Mouse (Mus musculus): ENCODE results near the gene Mthfd1l. TPM values are rescaled to one million over a fixed set of nuclear protein-coding genes. Genes with fewer than 3 reads are reported as not detected.
A peak's percentile ranks its signal among the peaks of the same experiment; 100 is the strongest.
"Not testable (repeated sequence)": the region's sequence is repeated elsewhere in the genome, so short reads cannot be mapped to it uniquely, and the experiment has no call there.

Gene Mthfd1l
- polyA plus RNA-seq, 1 experiment = 5.8 TPM

DNA sequence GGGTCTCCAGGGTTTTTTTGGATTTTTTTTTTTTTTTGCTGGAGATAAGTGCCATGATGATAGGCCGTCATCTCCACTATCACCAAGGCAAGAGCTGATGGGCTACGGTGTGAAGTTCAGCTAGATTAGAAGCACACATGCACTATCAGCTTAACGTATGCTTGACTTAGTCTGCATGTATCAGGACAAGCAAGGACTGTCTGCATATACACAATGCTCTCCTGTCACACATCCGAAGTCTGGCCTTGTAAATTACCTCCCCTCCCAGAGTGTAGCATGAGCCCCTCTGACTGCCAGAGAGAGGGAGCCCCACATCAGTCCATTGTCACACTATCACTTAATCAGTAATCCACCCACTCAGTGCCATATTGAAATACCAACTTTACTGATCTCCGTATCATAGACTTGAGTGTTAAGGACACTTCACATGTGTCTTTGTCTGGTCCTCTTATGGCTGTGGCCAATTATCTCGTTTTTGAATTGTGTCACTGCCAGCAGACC, 99.0 kb downstream of the Mthfd1l start:
- H3K4me3 ChIP-seq (ENCODE audit: extremely low read depth, insufficient read depth, insufficient read length) = no peak overlapping the region
- H3K4me1 ChIP-seq (ENCODE audit: control insufficient read depth, insufficient read depth, insufficient read length) = no peaks in the 10 kb centered on the region
- no peak overlapping the region for H3K27ac ChIP-seq (ENCODE audit: insufficient read depth, low read length)
- DNase-seq (ENCODE audit: low read depth in 1 of 2, low spot score in 2 of 2) = no peak
- WGBS = 95% methylated on average over 6 of the region's 6 CpGs
- no peaks in the 10 kb centered on the region; the same call in 1 of the 2 replicates for H3K36me3 ChIP-seq (ENCODE audit: control insufficient read depth, insufficient read depth, low read length)
- H3K27me3 ChIP-seq (ENCODE audit: control insufficient read depth, insufficient read depth, low read length) = no peaks in the 10 kb centered on the region
- TF ChIP-seq POLR2A (IDR thresholded peaks at IDR 0.05; ENCODE audit: low read depth, low read length) (no peak), CTCF (IDR thresholded peaks at IDR 0.05; ENCODE audit: extremely low read depth, insufficient read depth, insufficient read length, insufficient replicate concordance) (no peak)

DNA sequence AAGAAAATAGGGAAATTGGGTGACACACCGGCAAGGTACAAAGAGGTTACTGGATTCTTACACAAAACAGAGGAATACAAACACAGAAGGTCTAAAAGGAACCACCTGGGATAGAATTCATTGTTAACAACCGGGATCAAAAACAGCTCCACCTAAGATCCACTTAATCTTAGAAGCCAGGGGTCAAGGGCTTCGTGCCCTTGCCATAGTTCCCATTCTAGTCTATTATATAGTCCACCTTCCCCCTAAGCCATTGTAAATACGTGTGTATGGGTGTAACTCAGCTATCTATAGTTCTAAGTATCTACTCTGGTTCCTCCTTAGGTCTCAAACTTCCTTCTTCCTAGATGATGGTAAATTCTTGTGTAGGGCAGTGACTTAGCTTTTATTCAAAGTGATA, 99.6 kb downstream of the Mthfd1l start:
- H3K4me1 ChIP-seq (ENCODE audit: control insufficient read depth, insufficient read depth, insufficient read length); DNase-seq (ENCODE audit: low read depth in 1 of 2, low spot score in 2 of 2); H3K4me3 ChIP-seq (ENCODE audit: extremely low read depth, insufficient read depth, insufficient read length); H3K27me3 ChIP-seq (ENCODE audit: control insufficient read depth, insufficient read depth, low read length); H3K27ac ChIP-seq (ENCODE audit: insufficient read depth, low read length); H3K36me3 ChIP-seq (ENCODE audit: control insufficient read depth, insufficient read depth, low read length): not testable (repeated sequence)
- WGBS = 79% methylated on average over 4 of the region's 4 CpGs

DNA sequence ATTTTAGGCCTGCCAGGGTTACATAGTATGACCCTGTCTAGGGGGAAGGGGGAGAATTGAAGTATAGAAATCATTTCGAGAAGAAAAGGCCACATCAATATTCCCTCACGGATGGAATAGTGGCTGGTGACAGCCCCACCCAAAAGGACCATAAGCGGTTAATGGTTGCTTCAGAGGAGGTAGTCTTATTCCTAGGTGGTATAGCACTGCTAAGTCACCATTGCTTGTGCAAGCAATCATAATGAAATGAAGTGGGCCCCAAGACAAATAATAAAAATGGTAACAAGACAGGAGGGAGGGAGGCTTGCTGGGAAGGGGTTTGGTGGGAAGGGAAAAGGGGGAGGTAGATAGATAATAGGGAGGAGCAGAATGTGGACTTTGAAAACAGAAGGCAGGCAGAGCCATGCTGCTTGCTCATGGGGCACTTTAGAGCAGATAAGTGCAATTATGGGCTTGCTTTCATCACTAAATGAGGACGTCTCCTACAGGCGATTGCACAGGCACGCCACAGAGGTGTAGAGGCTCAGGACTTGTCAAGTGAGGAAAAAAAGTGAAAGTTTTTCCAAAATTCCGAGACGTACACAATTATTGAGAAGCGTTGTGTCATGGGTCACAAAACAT, 105.4 kb downstream of the Mthfd1l start:
- Histone ChIP-seq H3K27me3 (ENCODE audit: control insufficient read depth, insufficient read depth, low read length) (no peaks in the 10 kb centered on the region), H3K27ac (ENCODE audit: insufficient read depth, low read length) (no peak overlapping the region), H3K4me3 (ENCODE audit: extremely low read depth, insufficient read depth, insufficient read length) (no peak overlapping the region), H3K4me1 (ENCODE audit: control insufficient read depth, insufficient read depth, insufficient read length) (peaks cover 11% of the 10 kb centered on the region; the same call in 1 of the 2 replicates), H3K36me3 (ENCODE audit: control insufficient read depth, insufficient read depth, low read length) (no peaks in the 10 kb centered on the region)
- WGBS = 94% methylated on average over 9 of the region's 9 CpGs
- DNase-seq (ENCODE audit: low read depth in 1 of 2, low spot score in 2 of 2) = no peak
- TF ChIP-seq CTCF (IDR thresholded peaks at IDR 0.05; ENCODE audit: extremely low read depth, insufficient read depth, insufficient read length, insufficient replicate concordance) = no peak
- no peak for TF ChIP-seq POLR2A (IDR thresholded peaks at IDR 0.05; ENCODE audit: low read depth, low read length)

DNA sequence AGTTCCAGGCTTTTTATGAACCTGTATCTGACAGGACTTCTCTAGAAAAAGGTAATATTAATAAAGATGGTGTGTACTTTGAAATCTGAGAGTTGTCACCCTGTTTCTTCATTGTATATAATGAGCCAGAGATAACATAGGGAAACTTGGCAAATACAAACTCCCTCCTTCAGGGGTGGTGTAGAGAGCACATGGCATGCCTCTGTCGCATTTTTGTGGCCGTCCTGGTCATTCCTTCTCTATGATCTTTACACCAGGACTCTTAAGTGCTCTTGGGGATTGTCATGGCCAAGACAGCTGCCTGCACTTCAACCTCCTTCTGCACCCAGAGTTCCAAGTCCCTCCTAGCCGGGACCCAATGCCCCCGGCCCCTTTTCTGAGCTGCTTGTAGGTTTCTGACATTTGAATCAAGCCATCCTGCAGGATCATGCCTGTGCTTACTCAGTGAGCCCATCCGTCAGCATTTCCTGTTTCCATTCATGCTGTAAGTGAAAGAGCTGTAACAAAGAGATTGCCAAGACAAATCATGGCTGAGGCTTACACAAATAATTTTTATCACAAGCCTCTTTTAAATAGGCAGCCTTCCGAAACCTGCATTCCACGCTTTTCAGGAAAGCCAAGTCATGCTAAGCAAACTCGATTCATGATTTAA, 106.2 kb downstream of the Mthfd1l start:
- no peak overlapping the region for H3K27ac ChIP-seq (ENCODE audit: insufficient read depth, low read length)
- TF ChIP-seq CTCF (IDR thresholded peaks at IDR 0.05; ENCODE audit: extremely low read depth, insufficient read depth, insufficient read length, insufficient replicate concordance) = no peak
- TF ChIP-seq POLR2A (IDR thresholded peaks at IDR 0.05; ENCODE audit: low read depth, low read length) = no peak
- no peaks in the 10 kb centered on the region for H3K27me3 ChIP-seq (ENCODE audit: control insufficient read depth, insufficient read depth, low read length)
- H3K4me1 ChIP-seq (ENCODE audit: control insufficient read depth, insufficient read depth, insufficient read length) = peaks cover 11% of the 10 kb centered on the region; the same call in 1 of the 2 replicates
- H3K4me3 ChIP-seq (ENCODE audit: extremely low read depth, insufficient read depth, insufficient read length) = no peak overlapping the region
- DNase-seq (ENCODE audit: low read depth in 1 of 2, low spot score in 2 of 2) = no peak
- no peaks in the 10 kb centered on the region for H3K36me3 ChIP-seq (ENCODE audit: control insufficient read depth, insufficient read depth, low read length)
- WGBS = 48% methylated on average over 8 of the region's 8 CpGs

DNA sequence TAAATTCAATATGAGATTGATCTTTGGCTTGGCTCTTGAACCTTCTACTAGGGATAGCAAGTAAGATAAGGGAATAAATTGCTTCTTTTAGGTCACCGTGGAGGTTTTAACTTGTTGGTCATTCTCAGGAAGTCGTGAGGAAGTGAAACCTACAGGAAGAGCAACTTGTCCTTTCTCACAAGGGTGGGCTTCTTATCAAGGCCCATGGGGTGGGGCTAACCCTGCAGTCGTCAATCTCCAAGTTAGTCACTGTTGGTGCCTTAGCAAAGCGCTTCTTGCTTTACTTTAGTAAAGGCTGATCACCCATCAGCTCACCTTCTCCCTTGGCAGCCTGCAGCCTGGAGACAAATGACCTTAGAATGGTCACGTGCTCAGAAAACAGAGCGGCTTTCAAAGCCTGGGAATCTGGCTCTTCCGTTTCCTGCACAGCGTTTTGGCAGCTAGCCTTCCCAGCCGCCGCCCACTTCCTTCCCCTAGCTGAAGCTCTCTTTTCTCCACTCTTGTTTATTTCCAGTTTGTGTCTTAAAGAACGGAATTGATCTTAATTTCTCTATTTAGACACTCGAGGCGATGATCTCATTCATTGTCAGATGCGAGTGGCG, 106.8 kb downstream of the Mthfd1l start:
- TF ChIP-seq POLR2A (IDR thresholded peaks at IDR 0.05; ENCODE audit: low read depth, low read length) = no peak
- no peak for TF ChIP-seq CTCF (IDR thresholded peaks at IDR 0.05; ENCODE audit: extremely low read depth, insufficient read depth, insufficient read length, insufficient replicate concordance)
- peak in 1 of 2 experiments; percentile 33 for DNase-seq (ENCODE audit: low read depth in 1 of 2, low spot score in 2 of 2)
- WGBS = 7% methylated on average over 15 of the region's 15 CpGs
- Histone ChIP-seq H3K27ac (ENCODE audit: insufficient read depth, low read length) (peak overlapping the region; percentile 44; the same call in 1 of the 2 replicates), H3K36me3 (ENCODE audit: control insufficient read depth, insufficient read depth, low read length) (no peaks in the 10 kb centered on the region; the same call in 1 of the 2 replicates), H3K4me1 (ENCODE audit: control insufficient read depth, insufficient read depth, insufficient read length) (peaks cover 11% of the 10 kb centered on the region; the same call in 1 of the 2 replicates), H3K4me3 (ENCODE audit: extremely low read depth, insufficient read depth, insufficient read length) (peak overlapping the region; percentile 29; the same call in 1 of the 2 replicates), H3K27me3 (ENCODE audit: control insufficient read depth, insufficient read depth, low read length) (no peaks in the 10 kb centered on the region)

DNA sequence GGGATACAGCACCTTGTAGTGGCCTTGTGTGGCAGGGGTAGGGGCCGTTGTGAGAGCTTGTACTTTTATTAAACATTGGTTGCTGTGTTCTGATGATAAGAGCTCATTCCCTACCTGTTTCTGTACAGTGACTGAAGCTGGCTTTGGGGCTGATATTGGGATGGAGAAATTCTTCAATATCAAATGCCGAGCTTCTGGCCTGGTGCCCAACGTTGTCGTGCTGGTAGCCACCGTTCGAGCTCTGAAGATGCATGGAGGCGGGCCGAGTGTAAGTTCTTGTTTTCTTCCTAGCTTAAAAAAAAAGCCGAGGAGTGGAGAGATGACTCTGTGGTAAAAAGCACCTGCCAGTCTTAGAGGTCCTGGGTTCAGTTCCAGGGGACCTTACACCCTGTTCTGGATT, 110.7 kb downstream of the Mthfd1l start:
- H3K4me1 ChIP-seq (ENCODE audit: control insufficient read depth, insufficient read depth, insufficient read length) = peaks cover 11% of the 10 kb centered on the region; the same call in 1 of the 2 replicates
- no peaks in the 10 kb centered on the region for H3K27me3 ChIP-seq (ENCODE audit: control insufficient read depth, insufficient read depth, low read length)
- DNase-seq (ENCODE audit: low read depth in 1 of 2, low spot score in 2 of 2) = no peak
- peaks cover 2% of the 10 kb centered on the region; the same call in 1 of the 2 replicates for H3K36me3 ChIP-seq (ENCODE audit: control insufficient read depth, insufficient read depth, low read length)
- 95% methylated on average over 9 of the region's 9 CpGs for WGBS
- TF ChIP-seq CTCF (IDR thresholded peaks at IDR 0.05; ENCODE audit: extremely low read depth, insufficient read depth, insufficient read length, insufficient replicate concordance) (no peak), POLR2A (IDR thresholded peaks at IDR 0.05; ENCODE audit: low read depth, low read length) (no peak)
- H3K27ac ChIP-seq (ENCODE audit: insufficient read depth, low read length) = no peak overlapping the region
- no peak overlapping the region for H3K4me3 ChIP-seq (ENCODE audit: extremely low read depth, insufficient read depth, insufficient read length)
